Mouse (Mus musculus) left cerebral cortex, adult 2 months (tissue): ENCODE measurements around the gene Trim28. TPM values are rescaled to one million over a fixed set of nuclear protein-coding genes. Genes with fewer than 3 reads are reported as not detected.

ENCODE experiments used
- DNase-seq, 2 experiments: peaks; one replicate each; pipeline ENCODE4 v3.0.0; 2021 to 2022; ENCODE audit warnings: low spot score in 2 of 2, mixed read lengths in 1 of 2; ENCODE audit errors: extremely low spot score in 1 of 2
- H3K27ac ChIP-seq: fragments of 200-600 bp; 2 replicates; pipeline ENCODE4 v1.8.1; 2022
- H3K4me3 ChIP-seq: fragments of 200-600 bp; 2 replicates; pipeline ENCODE4 v1.8.1; 2022
- CTCF ChIP-seq: fragments of 200-600 bp; IDR thresholded peaks from 2 replicates; pipeline ENCODE4 v1.8.1; 2022; ENCODE audit warnings: antibody characterized with exemption, mild to moderate bottlenecking, moderate library complexity
- intact Hi-C: fragments of 180-260 bp; cut with DNase I; formaldehyde crosslinking; loops from one replicate; pipeline ENCODE4 v1.15.1; 2025
- total RNA-seq, 2 experiments: library from RNA; stranded (reverse); gene quantifications; 2 replicates each; pipeline ENCODE4 v1.2.3; 2021

Gene Trim28
- total RNA-seq, 2 experiments from 2014 or later, result 220 to 221 TPM

- DNase-seq, result no peak
- intact Hi-C loops, result loop anchor here (5.0 kb wide), 1 partner anchor 43 kb away; no protein-coding TSS in a partner anchor
- peak overlapping the region; percentile 72; the same call in 1 of the 2 replicates for H3K4me3 ChIP-seq
These were observed 19.8 kb upstream of the Trim28 start for GRCm38 (mm10) chr7:12978931-12979722.

GRCm38 (mm10) chr7:12979776-12980175, 19.1 kb upstream of the Trim28 start:
- Histone ChIP-seq H3K27ac (no peak overlapping the region), H3K4me3 (no peak overlapping the region)
- intact Hi-C loops, result loop anchor here (5.0 kb wide), 1 partner anchor 43 kb away; no protein-coding TSS in a partner anchor
- no peak for TF ChIP-seq CTCF
- no peak for DNase-seq

More at GRCm38 (mm10) chr7:12978931-12979722, 19.8 kb upstream of the Trim28 start:
- no peak for TF ChIP-seq CTCF
- H3K27ac ChIP-seq, result peak overlapping the region; percentile 90

GRCm38 (mm10) chr7:12980291-12980690, 18.6 kb upstream of the Trim28 start:
- intact Hi-C loops, result no loop called here
- no peak for DNase-seq
- Histone ChIP-seq H3K4me3 (no peak overlapping the region), H3K27ac (no peak overlapping the region)
- TF ChIP-seq CTCF, result no peak

GRCm38 (mm10) chr7:12985724-12986123, 13.2 kb upstream of the Trim28 start:
- TF ChIP-seq CTCF, result no peak
- intact Hi-C loops, result no loop called here
- DNase-seq, result no peak

GRCm38 (mm10) chr7:12986906-12987305, 12.0 kb upstream of the Trim28 start:
- no peak overlapping the region for H3K27ac ChIP-seq
- no peak for TF ChIP-seq CTCF
- intact Hi-C loops, result no loop called here
- no peak overlapping the region for H3K4me3 ChIP-seq
- no peak for DNase-seq

More at GRCm38 (mm10) chr7:12985724-12986123, 13.2 kb upstream of the Trim28 start:
- Histone ChIP-seq H3K4me3 (no peak overlapping the region), H3K27ac (no peak overlapping the region)

- DNase-seq, result no peak
- Histone ChIP-seq H3K27ac (no peak overlapping the region), H3K4me3 (no peak overlapping the region)
- intact Hi-C loops, result no loop called here
- no peak for TF ChIP-seq CTCF
These were observed 11.3 kb upstream of the Trim28 start for GRCm38 (mm10) chr7:12987409-12988189.

- TF ChIP-seq CTCF, result peak; percentile 56
- H3K27ac ChIP-seq, result no peak overlapping the region
- DNase-seq, result no peak
- intact Hi-C loops, result no loop called here
- no peak overlapping the region for H3K4me3 ChIP-seq
These were observed 6.7 kb upstream of the Trim28 start for GRCm38 (mm10) chr7:12992222-12992621.

- intact Hi-C loops, result no loop called here
- DNase-seq, result no peak
- Histone ChIP-seq H3K27ac (no peak overlapping the region), H3K4me3 (no peak overlapping the region)
- TF ChIP-seq CTCF, result no peak
These were observed 5.8 kb upstream of the Trim28 start for GRCm38 (mm10) chr7:12993148-12993547.

- Histone ChIP-seq H3K4me3 (no peak overlapping the region), H3K27ac (no peak overlapping the region)
- intact Hi-C loops, result no loop called here
- no peak for DNase-seq
- TF ChIP-seq CTCF, result no peak
These were observed 3.1 kb upstream of the Trim28 start for GRCm38 (mm10) chr7:12995862-12996261.

GRCm38 (mm10) chr7:12997230-12997629, 1.7 kb upstream of the Trim28 start:
- H3K4me3 ChIP-seq, result no peak overlapping the region
- DNase-seq, result no peak
- no peak overlapping the region for H3K27ac ChIP-seq
- no peak for TF ChIP-seq CTCF
- intact Hi-C loops, result no loop called here

- DNase-seq, result no peak
- Histone ChIP-seq H3K4me3 (no peak within 1 kb of the TSS), H3K27ac (no peak within 1 kb of the TSS)
- no peak for TF ChIP-seq CTCF
- intact Hi-C loops, result no loop called here
These were observed 861 bp upstream of the Trim28 start, which contains the start of gene Slc27a5 for GRCm38 (mm10) chr7:12998053-12998452. Slc27a5 (minus strand) TSS chr7:12998192.

GRCm38 (mm10) chr7:13001584-13001983, 2.7 kb downstream of the Trim28 start:
- TF ChIP-seq CTCF, result no peak
- no peak overlapping the region for H3K27ac ChIP-seq
- intact Hi-C loops, result no loop called here
- no peak overlapping the region for H3K4me3 ChIP-seq
- DNase-seq, result no peak
